Mouse (Mus musculus) hindbrain, embryonic 12.5 days (tissue): ENCODE results near the gene Dnm1. TPM values are rescaled to one million over a fixed set of nuclear protein-coding genes. Genes with fewer than 3 reads are reported as not detected.
A peak's percentile ranks its signal among the peaks of the same experiment; 100 is the strongest.
"Not testable (repeated sequence)": the region's sequence is repeated elsewhere in the genome, so short reads cannot be mapped to it uniquely, and the experiment has no call there.

Experiments
- ATAC-seq: fragments of 200-750 bp; cut with Nextera tagmentation; 2 replicates; pipeline ENCODE4 v1.8.0; 2017; ENCODE audit warnings: moderate TSS enrichment; ENCODE audit not compliant: low FRiP score
- H3K27ac ChIP-seq: fragments of 300-500 bp; sonication (generic); 2 replicates; pipeline ENCODE4 v1.5.1; 2016; ENCODE audit warnings: mild to moderate bottlenecking
- H3K27me3 ChIP-seq: fragments of 300-500 bp; sonication (generic); 2 replicates; pipeline ENCODE4 v1.6.1; 2016; ENCODE audit warnings: mild to moderate bottlenecking
- H3K36me3 ChIP-seq: fragments of 300-500 bp; sonication (generic); 2 replicates; pipeline ENCODE4 v1.6.1; 2016; ENCODE audit warnings: mild to moderate bottlenecking
- H3K4me1 ChIP-seq: fragments of 300-500 bp; sonication (generic); 2 replicates; pipeline ENCODE4 v1.6.1; 2016
- H3K4me2 ChIP-seq: fragments of 300-500 bp; sonication (generic); replicated peaks from 2 replicates; pipeline ENCODE4 v1.6.1; 2016; ENCODE audit warnings: mild to moderate bottlenecking
- H3K4me3 ChIP-seq: fragments of 300-500 bp; sonication (generic); 2 replicates; pipeline ENCODE4 v1.5.1; 2016; ENCODE audit warnings: mild to moderate bottlenecking
- H3K9ac ChIP-seq: fragments of 300-500 bp; sonication (generic); 2 replicates; pipeline ENCODE4 v1.6.1; 2016; ENCODE audit warnings: mild to moderate bottlenecking, moderate library complexity
- H3K9me3 ChIP-seq: fragments of 300-500 bp; sonication (generic); replicated peaks from 2 replicates; pipeline ENCODE4 v1.6.1; 2016; ENCODE audit warnings: mild to moderate bottlenecking
- WGBS: fragments of 180-500 bp; shearing (Covaris S2); methylation state at CpG from one replicate; pipeline ENCODE4 v1.1.7; 2016; 5-methylcytosine and 5-hydroxymethylcytosine counted together
- polyA plus RNA-seq: library from polyadenylated mRNA; unstranded; fragments of >200 nt; fragmentation: Nextera tagmentation; extraction: Ambion mirVana; gene quantifications from 2 replicates; pipeline ENCODE4 v1.2.1, GENCODE M21; 2016

The Dnm1 gene
- polyA plus RNA-seq, 1 experiment from 2014 or later = 44.4 TPM

- no peaks in the 10 kb centered on the region for H3K9me3 ChIP-seq
- H3K27me3 ChIP-seq = peaks cover 25% of the 10 kb centered on the region; the same call in 1 of the 2 replicates
- ATAC-seq = peak; percentile 55
- H3K4me2 ChIP-seq = peak overlapping the region; percentile 92
- peaks cover 12% of the 10 kb centered on the region for H3K4me1 ChIP-seq
- H3K36me3 ChIP-seq = peaks cover 36% of the 10 kb centered on the region
- under 1% methylated on average over 27 of the region's 27 CpGs for WGBS
- H3K27ac ChIP-seq = peak overlapping the region; percentile 41; the same call in 1 of the 2 replicates
- peak overlapping the region; percentile 68 for H3K9ac ChIP-seq
- peak overlapping the region; percentile 66 for H3K4me3 ChIP-seq
Observed at GRCm38 (mm10) chr2:32381141-32381774, 28.1 kb upstream of the Dnm1 start.

DNA sequence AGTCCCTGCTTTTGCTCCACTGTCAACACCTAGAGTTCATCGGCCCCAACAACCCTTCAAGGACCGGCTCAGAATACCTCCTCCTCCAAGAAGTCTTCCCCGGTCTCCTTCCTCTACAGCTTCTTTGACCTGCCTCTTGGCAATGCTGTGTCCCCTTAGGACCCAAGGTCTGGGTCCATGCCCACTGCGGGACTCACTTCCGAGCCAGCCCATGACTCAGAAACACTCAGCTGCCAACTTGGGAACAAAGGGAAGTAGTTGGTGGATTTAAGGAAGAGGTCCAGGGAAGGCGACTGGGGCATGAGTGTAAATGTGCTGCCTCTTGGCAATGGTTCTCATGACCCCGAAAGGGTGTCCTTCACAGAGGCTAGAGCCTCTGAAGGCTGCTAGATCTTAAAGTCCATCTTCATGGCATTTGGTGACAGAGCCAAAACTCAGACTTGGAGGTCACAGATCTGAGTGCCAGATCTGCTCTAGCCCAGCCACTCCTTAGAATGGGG is 26.9 kb upstream of the Dnm1 start:
- Histone ChIP-seq H3K9ac (no peak overlapping the region), H3K27me3 (peaks cover 25% of the 10 kb centered on the region; the same call in 1 of the 2 replicates), H3K27ac (no peak overlapping the region), H3K36me3 (peaks cover 48% of the 10 kb centered on the region), H3K4me1 (peaks cover 12% of the 10 kb centered on the region), H3K9me3 (no peaks in the 10 kb centered on the region), H3K4me2 (no peak overlapping the region), H3K4me3 (no peak overlapping the region)
- ATAC-seq = no peak
- WGBS = 92% methylated on average over 7 of the region's 7 CpGs

DNA sequence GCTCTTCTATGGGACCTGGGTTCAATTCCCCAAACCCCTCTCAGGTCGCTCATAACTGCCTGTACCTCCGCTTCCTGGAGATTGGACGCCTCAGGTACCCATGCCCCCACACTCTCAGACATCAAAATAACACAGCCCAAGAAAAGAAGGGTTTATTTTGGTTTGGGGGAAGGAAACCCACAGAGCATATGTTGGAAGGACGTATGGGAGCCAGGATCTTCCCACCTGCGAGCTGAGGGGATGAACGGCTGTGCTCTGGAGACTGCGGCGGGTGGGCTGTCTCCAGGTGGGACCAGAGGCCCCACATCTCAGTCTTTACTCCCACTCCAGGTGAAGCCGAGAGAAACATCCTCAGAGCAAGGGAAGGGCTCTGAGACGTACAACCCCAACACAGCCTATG is 23.8 kb upstream of the Dnm1 start:
- 94% methylated on average over 10 of the region's 10 CpGs for WGBS
- no peaks in the 10 kb centered on the region for H3K9me3 ChIP-seq
- no peak overlapping the region for H3K4me2 ChIP-seq
- peaks cover 10% of the 10 kb centered on the region; the same call in 1 of the 2 replicates for H3K27me3 ChIP-seq
- no peak overlapping the region for H3K4me3 ChIP-seq
- no peak overlapping the region for H3K27ac ChIP-seq
- peaks cover 76% of the 10 kb centered on the region for H3K36me3 ChIP-seq
- no peak overlapping the region for H3K9ac ChIP-seq
- peaks cover 9% of the 10 kb centered on the region for H3K4me1 ChIP-seq
- ATAC-seq = no peak

DNA sequence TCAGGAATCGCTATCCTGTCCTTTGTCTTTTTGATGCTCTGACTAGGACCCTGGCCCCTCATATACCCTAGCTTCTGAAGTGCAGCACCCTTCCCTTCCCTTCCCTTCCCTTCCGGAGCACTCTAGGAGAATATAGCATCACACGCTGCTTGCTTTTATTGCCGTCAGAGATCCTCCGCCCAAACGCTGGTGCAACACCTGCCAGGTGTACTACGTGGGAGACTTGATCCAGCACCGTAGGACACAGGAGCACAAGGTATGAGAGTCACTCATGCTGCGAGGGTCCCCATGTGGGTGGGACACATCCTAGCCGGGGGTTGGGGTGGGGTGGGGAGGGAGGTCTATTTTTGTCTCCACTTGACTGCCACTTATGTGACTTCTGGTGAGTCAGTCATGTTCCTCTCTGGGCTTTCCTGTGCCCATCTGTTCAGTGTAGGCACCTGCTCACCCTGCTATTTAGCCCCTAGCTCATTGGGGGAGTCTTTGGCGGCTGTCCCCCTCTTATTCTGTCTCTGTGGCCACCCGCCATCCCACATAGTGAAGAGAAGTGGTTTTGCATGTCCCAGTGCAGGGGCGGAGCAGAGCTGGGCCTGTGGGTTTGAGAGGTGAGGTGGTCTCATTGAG is 22.3 kb upstream of the Dnm1 start:
- H3K36me3 ChIP-seq = peaks cover 92% of the 10 kb centered on the region
- ATAC-seq = no peak
- WGBS = 92% methylated on average over 13 of the region's 13 CpGs

DNA sequence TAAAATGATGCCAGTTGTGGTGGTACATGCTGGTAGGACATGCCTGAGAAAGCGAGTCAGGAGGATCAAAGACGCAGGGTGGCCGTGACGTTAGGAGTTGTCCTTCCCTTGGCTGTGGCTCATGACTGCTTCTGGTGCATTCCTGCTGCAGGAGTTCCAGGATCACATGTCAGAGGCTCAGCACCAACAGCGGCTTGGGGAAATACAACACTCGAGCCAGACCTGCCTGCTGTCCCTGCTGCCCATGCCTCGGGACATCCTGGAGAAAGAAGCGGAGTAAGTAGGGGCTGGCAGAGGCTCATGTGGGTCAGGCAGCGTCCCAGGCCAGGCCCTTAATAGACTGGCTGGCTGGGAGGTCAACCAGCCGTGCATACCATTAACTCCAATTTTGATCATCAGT is 21.1 kb upstream of the Dnm1 start:
- H3K4me2 ChIP-seq = no peak overlapping the region
- H3K27ac ChIP-seq = no peak overlapping the region
- H3K27me3 ChIP-seq = no peaks in the 10 kb centered on the region
- H3K4me3 ChIP-seq = no peak overlapping the region
- H3K9ac ChIP-seq = no peak overlapping the region
- H3K4me1 ChIP-seq = 0 out of 2 replicates have a peak, but pooled peaks cover 2% of the 10 kb centered on the region
- no peak for ATAC-seq
- WGBS = 91% methylated on average over 10 of the region's 10 CpGs
- H3K36me3 ChIP-seq = peaks cover 97% of the 10 kb centered on the region
- no peaks in the 10 kb centered on the region for H3K9me3 ChIP-seq

More for the DNA sequence above, 22.3 kb upstream of the Dnm1 start:
- no peak overlapping the region for H3K27ac ChIP-seq
- H3K4me2 ChIP-seq = no peak overlapping the region
- H3K4me3 ChIP-seq = no peak overlapping the region
- peaks cover 10% of the 10 kb centered on the region; the same call in 1 of the 2 replicates for H3K27me3 ChIP-seq
- H3K9me3 ChIP-seq = no peaks in the 10 kb centered on the region
- 0 out of 2 replicates have a peak, but pooled peaks cover 2% of the 10 kb centered on the region for H3K4me1 ChIP-seq
- no peak overlapping the region for H3K9ac ChIP-seq

DNA sequence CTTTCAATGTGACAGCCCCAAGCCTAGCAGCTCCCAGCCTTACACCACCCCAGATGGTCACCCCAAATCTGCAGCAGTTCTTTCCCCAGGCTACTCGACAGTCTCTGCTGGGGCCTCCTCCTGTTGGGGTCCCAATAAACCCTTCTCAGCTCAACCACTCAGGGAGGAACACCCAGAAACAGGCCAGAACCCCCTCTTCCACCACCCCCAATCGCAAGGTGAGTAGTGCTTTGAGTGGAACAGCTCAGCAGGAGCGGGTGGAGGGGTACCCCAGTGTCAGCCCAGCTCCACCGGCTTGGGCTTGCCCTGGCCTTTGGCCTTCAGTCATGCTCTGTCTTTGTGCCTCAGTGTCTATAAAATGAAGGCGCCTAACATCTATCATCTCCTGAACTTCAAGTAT is 14.2 kb upstream of the Dnm1 start:
- no peak overlapping the region for H3K4me3 ChIP-seq

DNA sequence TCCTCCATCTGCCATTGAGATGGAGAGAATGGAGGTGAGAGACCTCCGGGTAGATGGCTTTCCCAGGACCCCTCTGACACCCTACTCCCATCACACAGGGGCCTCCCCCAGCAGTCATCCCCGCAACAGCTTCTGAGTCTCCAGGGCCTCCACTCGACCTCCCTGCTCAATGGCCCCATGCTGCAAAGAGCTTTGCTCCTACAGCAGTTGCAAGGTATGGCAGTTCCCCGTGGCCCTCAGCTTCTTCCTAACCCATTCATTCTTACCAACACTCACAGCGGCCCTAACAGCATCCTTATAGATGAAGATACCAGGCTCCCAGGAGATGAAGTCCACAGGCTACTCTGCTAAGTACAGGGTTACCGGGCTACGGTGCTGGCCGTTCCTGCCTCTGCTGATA is 11.0 kb upstream of the Dnm1 start:
- Histone ChIP-seq H3K9ac (peak overlapping the region; percentile 79; the same call in 1 of the 2 replicates), H3K36me3 (peaks cover 35% of the 10 kb centered on the region), H3K4me1 (peaks cover 27% of the 10 kb centered on the region), H3K4me3 (peak overlapping the region; percentile 75; the same call in 1 of the 2 replicates), H3K9me3 (no peaks in the 10 kb centered on the region), H3K27ac (no peak overlapping the region), H3K4me2 (peak overlapping the region; percentile 94), H3K27me3 (peaks cover 7% of the 10 kb centered on the region)
- 83% methylated on average over 8 of the region's 8 CpGs for WGBS
- ATAC-seq = no peak

More for the DNA sequence above, 14.2 kb upstream of the Dnm1 start:
- peaks cover 67% of the 10 kb centered on the region for H3K36me3 ChIP-seq
- H3K9ac ChIP-seq = no peak overlapping the region
- H3K9me3 ChIP-seq = no peaks in the 10 kb centered on the region
- no peak for ATAC-seq
- H3K4me1 ChIP-seq = peaks cover 13% of the 10 kb centered on the region
- H3K4me2 ChIP-seq = no peak overlapping the region
- H3K27ac ChIP-seq = no peak overlapping the region
- H3K27me3 ChIP-seq = no peaks in the 10 kb centered on the region
- WGBS = 97% methylated on average over 5 of the region's 5 CpGs

- H3K4me1 ChIP-seq = peaks cover 27% of the 10 kb centered on the region
- peak; percentile 1; the same call in 1 of the 2 replicates for ATAC-seq
- H3K4me3 ChIP-seq = peak overlapping the region; percentile 75
- peaks cover 31% of the 10 kb centered on the region for H3K36me3 ChIP-seq
- H3K9ac ChIP-seq = peak overlapping the region; percentile 79
- peaks cover 7% of the 10 kb centered on the region for H3K27me3 ChIP-seq
- 11% methylated on average over 19 of the region's 19 CpGs for WGBS
- peak overlapping the region; percentile 94 for H3K4me2 ChIP-seq
- H3K9me3 ChIP-seq = no peaks in the 10 kb centered on the region
- H3K27ac ChIP-seq = peak overlapping the region; percentile 82
Observed at GRCm38 (mm10) chr2:32363376-32364106, 10.4 kb upstream of the Dnm1 start.

GRCm38 (mm10) chr2:32362817-32363340 is 9.7 kb upstream of the Dnm1 start:
- H3K4me1 ChIP-seq = peaks cover 27% of the 10 kb centered on the region
- 0% methylated on average over 52 of the region's 53 CpGs for WGBS

GRCm38 (mm10) chr2:32362274-32362673 is 9.1 kb upstream of the Dnm1 start:
- Histone ChIP-seq H3K9ac (peak overlapping the region; percentile 79; the same call in 1 of the 2 replicates), H3K27me3 (peaks cover 11% of the 10 kb centered on the region), H3K4me3 (peak overlapping the region; percentile 75), H3K4me2 (peak overlapping the region; percentile 94), H3K36me3 (peaks cover 20% of the 10 kb centered on the region), H3K4me1 (peaks cover 27% of the 10 kb centered on the region)
- not testable (repeated sequence) for ATAC-seq, H3K27ac ChIP-seq, H3K9me3 ChIP-seq
- WGBS = 43% methylated on average over 5 of the region's 5 CpGs

More at GRCm38 (mm10) chr2:32362817-32363340, 9.7 kb upstream of the Dnm1 start:
- H3K36me3 ChIP-seq = peaks cover 26% of the 10 kb centered on the region
- H3K4me2 ChIP-seq = peak overlapping the region; percentile 94
- H3K4me3 ChIP-seq = peak overlapping the region; percentile 75
- peak overlapping the region; percentile 82 for H3K27ac ChIP-seq
- peak overlapping the region; percentile 79 for H3K9ac ChIP-seq
- no peaks in the 10 kb centered on the region for H3K9me3 ChIP-seq
- peaks cover 11% of the 10 kb centered on the region for H3K27me3 ChIP-seq
- peak; percentile 79 for ATAC-seq

DNA sequence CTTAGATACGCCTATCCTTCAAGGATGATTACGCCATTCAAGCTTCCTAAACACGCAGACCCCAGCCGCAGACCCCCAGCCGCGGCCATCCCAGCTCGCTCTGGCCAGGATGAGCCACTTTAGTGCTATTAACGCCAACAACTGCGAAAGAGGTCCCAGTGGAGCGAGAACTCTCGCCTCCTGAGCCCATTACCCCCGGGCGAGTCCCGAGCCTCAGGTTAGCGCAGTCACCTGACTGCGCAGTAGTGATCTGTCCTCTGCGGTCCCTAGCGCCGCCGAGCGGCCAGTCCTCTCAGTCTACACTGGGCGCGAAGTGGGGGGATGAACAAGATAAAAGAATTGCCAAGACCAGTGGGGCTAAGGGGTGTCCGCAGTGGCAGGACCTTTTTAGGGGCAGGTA is 8.3 kb upstream of the Dnm1 start:
- H3K4me3 ChIP-seq = peak overlapping the region; percentile 31
- no peak overlapping the region for H3K27ac ChIP-seq
- H3K4me2 ChIP-seq = peak overlapping the region; percentile 63
- H3K27me3 ChIP-seq = peaks cover 11% of the 10 kb centered on the region
- peaks cover 27% of the 10 kb centered on the region for H3K4me1 ChIP-seq
- no peaks in the 10 kb centered on the region for H3K9me3 ChIP-seq
- H3K36me3 ChIP-seq = peaks cover 13% of the 10 kb centered on the region
- WGBS = 1% methylated on average over 24 of the region's 24 CpGs
- peak overlapping the region; percentile 10; the same call in 1 of the 2 replicates for H3K9ac ChIP-seq
- peak; percentile 55 for ATAC-seq

DNA sequence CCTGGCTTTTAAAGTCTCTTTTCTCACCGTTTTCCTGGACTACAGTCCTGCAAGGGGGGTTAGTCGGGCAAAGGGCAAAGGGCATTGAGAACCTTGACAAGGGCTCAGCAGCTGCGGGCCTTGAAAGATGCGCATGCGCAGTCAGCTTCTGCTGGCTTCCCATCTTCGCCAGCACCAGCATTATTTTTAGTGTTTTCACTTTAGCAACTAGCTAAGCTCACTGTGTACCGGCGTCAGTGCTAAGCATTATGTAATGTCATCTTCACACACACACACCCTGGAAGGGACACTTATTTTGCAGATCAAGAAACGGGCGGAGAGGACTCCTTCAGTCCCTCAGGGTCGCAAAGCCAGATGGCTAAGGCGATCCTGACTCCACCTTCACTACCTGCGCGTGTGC is 7.6 kb upstream of the Dnm1 start:
- ATAC-seq = no peak
- H3K9ac ChIP-seq = no peak overlapping the region
- peaks cover 11% of the 10 kb centered on the region for H3K27me3 ChIP-seq
- no peak overlapping the region for H3K27ac ChIP-seq
- no peaks in the 10 kb centered on the region for H3K9me3 ChIP-seq
- 5% methylated on average over 14 of the region's 14 CpGs for WGBS
- peak overlapping the region; percentile 63 for H3K4me2 ChIP-seq
- peak overlapping the region; percentile 31 for H3K4me3 ChIP-seq
- peaks cover 27% of the 10 kb centered on the region for H3K4me1 ChIP-seq
- peaks cover 9% of the 10 kb centered on the region for H3K36me3 ChIP-seq
